Mouse (Mus musculus) MN1 (cell line): ENCODE results near the gene Gcnt7.

Source experiments
- DNase-seq: peaks from one replicate; pipeline ENCODE4 v3.0.0-alpha.2; 2016; ENCODE audit warnings: low spot score

The Gcnt7 gene

GRCm38 (mm10) chr2:172460647-172461046 is 2.3 kb upstream of the Gcnt7 start:
- DNase-seq: no peak

GRCm38 (mm10) chr2:172452458-172452857 is 5.9 kb downstream of the Gcnt7 start:
- no peak for DNase-seq

GRCm38 (mm10) chr2:172452031-172452430 is 6.4 kb downstream of the Gcnt7 start:
- DNase-seq: no peak

- no peak for DNase-seq
Observed at GRCm38 (mm10) chr2:172450640-172451039, 7.8 kb downstream of the Gcnt7 start.

DNA sequence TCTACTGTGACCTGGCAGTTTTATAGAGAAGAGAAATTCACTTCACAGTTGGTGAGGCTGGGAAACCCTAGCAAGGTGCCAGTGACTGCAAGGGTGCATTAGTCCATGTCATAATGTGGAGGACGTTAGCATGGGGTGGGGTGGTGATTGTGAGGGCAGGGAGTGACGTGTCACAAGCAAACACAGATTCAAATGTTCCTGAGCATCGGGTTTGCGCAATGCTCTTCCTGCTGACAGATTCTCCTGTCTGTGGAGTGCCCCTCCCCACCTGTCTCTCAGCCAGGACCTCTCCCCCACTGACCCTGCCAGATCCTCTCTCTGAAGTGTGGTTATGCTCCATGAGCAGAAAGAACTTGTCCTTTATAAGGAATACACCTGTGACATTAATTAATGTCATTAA is 10.1 kb downstream of the Gcnt7 start:
- no peak for DNase-seq

- DNase-seq: peak; percentile 37
Observed at GRCm38 (mm10) chr2:172447317-172447716, 11.1 kb downstream of the Gcnt7 start.

DNA sequence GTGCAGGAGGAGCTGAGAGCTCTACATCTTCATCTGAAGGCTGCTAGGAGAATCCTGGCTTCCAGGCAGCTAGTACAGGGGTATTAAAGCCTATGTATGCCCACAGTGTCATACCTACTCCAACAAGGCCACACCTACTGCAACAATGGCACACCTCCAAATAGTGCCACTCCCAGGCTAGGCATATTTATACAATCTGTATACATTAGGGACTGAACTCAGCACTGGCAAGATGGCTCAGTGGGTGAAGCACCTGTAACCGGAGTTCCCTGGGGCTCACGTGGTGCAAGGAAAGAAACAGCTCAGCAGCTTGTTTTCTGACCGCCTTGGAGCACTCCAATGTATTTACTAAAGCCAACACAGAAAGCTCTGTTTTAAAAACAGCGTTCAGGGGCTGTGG is 12.8 kb downstream of the Gcnt7 start:
- DNase-seq: no peak

- peak; percentile 45 for DNase-seq
Observed at GRCm38 (mm10) chr2:172441176-172441575, 17.2 kb downstream of the Gcnt7 start.

GRCm38 (mm10) chr2:172440640-172441005 is 17.8 kb downstream of the Gcnt7 start:
- no peak for DNase-seq

GRCm38 (mm10) chr2:172439843-172440639 is 18.4 kb downstream of the Gcnt7 start, which contains the start of gene Rtf2:
Rtf2 (plus strand) TSS chr2:172440556.
- DNase-seq: peak; percentile 98

DNA sequence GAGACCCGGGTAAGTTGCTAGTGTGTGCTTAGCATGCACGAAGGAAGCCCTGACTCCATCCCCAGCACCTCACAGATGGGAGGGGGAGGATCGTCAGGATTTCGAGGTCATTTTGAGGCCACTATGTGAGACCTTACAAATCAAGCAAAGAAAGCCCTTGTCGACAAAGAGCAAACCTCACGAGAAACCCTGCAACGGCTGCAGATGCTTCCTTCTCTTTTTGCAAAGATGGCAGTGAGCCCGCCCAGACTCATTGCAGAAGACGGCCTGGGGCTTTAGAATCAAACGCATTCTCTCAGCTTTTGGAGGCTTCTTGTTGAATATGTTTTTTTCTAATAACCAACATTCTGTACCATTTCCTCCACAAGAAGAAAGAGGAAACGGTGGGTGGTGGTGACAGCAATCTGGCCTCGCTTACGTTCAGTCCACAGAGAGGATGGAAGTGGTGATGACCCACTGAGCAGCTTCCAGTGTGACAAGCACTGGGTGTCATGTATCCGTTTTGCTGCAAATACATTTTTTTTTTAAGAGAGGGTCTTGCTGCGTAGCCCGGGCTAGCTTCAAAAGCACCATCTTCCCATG is 20.9 kb downstream of the Gcnt7 start:
- DNase-seq: no peak

GRCm38 (mm10) chr2:172433746-172434145 is 24.6 kb downstream of the Gcnt7 start:
- no peak for DNase-seq

DNA sequence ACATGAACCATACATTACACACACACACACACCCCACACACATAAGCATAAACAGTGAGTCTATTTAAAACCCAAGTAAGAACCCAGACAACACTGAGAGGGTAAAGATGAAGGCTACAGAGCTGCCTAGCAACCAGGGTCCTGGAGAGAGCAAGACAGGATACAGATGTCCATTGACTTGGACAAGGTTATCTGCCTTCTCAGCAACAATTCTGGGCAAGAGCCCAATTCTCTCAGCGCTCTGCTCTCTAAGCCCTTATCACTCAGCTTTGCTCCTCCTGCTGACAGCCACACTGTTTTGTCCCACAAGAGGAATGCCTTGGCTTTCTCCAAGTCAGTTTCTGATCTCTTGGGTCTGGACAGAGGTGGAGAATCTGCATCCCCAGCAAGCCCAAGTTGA is 27.8 kb downstream of the Gcnt7 start:
- DNase-seq: peak; percentile 83

DNA sequence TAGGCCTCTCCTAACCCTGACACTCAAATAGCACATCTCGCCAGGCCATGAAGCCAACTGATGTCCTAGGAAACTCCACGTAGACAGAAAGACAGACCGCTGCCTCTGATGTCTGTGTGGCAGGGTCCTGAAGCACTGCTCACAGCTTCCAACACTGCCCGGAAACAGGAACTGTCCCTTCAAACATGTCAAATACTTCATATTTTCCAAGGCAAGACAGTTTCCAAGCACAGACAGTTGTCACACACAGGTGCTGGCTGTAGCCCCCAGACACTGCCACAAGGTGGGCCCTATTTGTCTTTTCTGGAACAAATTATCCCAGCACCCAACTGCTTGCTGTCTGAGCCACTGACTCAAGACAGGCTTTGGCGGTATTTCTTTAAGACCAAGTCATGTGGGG is 40.2 kb downstream of the Gcnt7 start:
- no peak for DNase-seq

DNA sequence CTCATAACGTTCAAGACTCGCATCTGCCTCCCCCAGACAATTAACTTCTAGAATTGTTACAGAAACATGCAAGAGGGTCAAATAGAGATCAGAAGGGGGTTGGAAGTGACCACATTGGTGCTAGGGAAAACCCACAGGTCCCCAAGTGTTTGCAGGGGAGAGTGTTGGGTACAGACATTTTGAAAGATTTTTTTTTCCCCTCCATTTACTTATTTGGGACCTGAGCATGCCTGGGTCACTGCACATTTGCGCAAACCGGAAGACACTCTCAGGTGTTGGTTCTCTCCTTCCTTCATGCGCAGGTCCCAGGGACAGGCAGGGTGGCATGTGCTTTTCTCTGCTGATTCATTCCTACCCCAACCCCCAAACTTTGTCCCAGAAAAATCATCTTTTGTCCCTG is 41.5 kb downstream of the Gcnt7 start:
- DNase-seq: no peak

- DNase-seq: no peak
Observed at GRCm38 (mm10) chr2:172416218-172416617, 42.2 kb downstream of the Gcnt7 start.

DNA sequence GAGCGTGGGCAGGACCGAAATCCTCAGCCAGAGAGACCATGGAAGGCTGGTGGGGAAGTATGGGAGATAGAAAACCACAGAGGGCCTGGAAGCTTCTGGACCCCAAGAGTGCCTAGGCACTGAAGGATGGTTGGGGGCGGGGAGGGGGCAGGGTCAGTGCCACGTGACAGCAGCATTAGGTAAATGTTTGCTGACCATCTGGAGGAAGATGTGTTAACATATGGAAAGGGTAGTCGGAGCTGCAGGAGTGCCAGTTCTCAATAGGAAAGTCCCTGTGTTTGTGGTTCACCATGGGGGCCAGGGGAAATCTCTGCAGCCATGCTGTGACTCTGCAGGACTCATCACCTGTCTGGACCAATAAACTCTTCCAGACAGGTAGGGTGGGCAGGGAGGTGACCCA is 44.5 kb downstream of the Gcnt7 start:
- no peak for DNase-seq

- DNase-seq: no peak
Observed at GRCm38 (mm10) chr2:172413273-172413672, 45.1 kb downstream of the Gcnt7 start.

DNA sequence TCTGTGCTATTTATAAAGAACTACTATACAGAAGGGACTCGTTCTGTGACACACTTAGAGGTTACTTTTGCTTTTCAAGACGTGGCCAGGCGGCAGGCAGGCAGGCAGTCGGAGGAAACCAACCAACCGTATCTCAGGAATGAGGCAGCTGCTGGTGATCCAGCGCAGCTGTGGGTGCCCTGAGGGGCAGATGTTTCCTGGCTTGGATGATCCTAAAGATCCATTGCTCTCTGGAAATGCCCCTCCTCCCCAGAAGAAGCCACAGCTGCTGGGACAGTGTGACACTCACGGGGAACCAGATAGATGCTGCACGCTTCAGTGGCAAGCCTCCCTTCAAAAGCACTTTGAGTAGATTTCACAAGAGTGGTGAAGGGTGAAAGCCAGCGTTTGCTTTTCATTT is 45.9 kb downstream of the Gcnt7 start:
- DNase-seq: no peak

- DNase-seq: no peak
Observed at GRCm38 (mm10) chr2:172411091-172411490, 47.3 kb downstream of the Gcnt7 start.

DNA sequence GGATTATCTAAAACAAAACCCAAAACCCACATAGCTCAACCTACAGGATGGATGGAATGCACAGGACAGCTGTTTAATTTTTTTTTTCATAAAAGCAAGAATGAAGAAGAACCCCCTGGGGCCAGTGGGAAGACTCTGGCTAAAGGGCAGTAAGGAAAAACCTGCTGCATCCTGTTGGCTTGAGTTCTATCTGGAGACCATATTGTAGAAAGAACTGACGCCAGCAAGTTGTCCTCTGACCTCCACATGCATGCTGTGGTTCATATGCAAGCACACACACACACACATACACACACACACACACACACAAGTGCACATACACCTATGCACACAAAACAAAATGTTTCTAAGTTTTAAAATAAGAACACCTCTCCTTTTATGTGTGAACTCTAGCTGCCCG is 47.7 kb downstream of the Gcnt7 start:
- DNase-seq: no peak

GRCm38 (mm10) chr2:172407499-172407898 is 50.9 kb downstream of the Gcnt7 start:
- no peak for DNase-seq

DNA sequence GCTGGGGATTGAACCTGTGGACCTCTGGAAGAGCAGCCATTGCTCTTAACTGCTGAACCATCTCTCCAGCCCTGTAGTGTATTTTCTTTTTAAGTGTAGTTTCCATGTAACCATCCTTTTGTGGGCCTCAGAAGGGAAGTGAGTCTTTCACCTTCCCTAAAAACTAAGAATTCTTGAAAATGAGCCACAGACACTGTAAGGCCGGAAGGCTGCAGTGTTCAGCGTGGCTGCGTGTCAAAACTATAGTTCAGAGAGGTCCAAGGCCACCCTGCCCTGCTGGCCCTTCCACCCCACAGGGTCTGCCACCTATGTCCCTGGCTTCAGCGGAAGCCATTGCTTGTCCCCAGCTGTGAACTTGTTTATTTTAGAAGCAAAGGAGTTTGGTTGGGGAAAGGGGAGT is 52.2 kb downstream of the Gcnt7 start:
- no peak for DNase-seq

GRCm38 (mm10) chr2:172405011-172405410 is 53.4 kb downstream of the Gcnt7 start:
- no peak for DNase-seq
